Mouse (Mus musculus) midbrain, embryonic 12.5 days (tissue): ENCODE results near the gene Cers6. TPM values are rescaled to one million over a fixed set of nuclear protein-coding genes. Genes with fewer than 3 reads are reported as not detected.

Experiments
- ATAC-seq: fragments of 200-750 bp; cut with Nextera tagmentation; 2 replicates; pipeline ENCODE4 v1.8.0; 2017; ENCODE audit warnings: low read depth, moderate TSS enrichment, moderate library complexity; ENCODE audit not compliant: low FRiP score
- H3K27ac ChIP-seq: fragments of 300-500 bp; sonication (generic); replicated peaks from 2 replicates; pipeline ENCODE4 v1.5.1; 2016; ENCODE audit warnings: mild to moderate bottlenecking
- H3K27me3 ChIP-seq: fragments of 300-500 bp; sonication (generic); 2 replicates; pipeline ENCODE4 v1.6.1; 2016; ENCODE audit warnings: mild to moderate bottlenecking
- H3K36me3 ChIP-seq: fragments of 300-500 bp; sonication (generic); 2 replicates; pipeline ENCODE4 v1.6.1; 2016
- H3K4me1 ChIP-seq: fragments of 300-500 bp; sonication (generic); 2 replicates; pipeline ENCODE4 v1.6.1; 2016
- H3K4me2 ChIP-seq: fragments of 300-500 bp; sonication (generic); replicated peaks from 2 replicates; pipeline ENCODE4 v1.6.1; 2016; ENCODE audit warnings: mild to moderate bottlenecking, moderate library complexity
- H3K4me3 ChIP-seq: fragments of 300-500 bp; sonication (generic); 2 replicates; pipeline ENCODE4 v1.5.1; 2016; ENCODE audit warnings: mild to moderate bottlenecking
- H3K9ac ChIP-seq: fragments of 300-500 bp; sonication (generic); replicated peaks from 2 replicates; pipeline ENCODE4 v1.6.1; 2016; ENCODE audit warnings: mild to moderate bottlenecking, moderate library complexity
- H3K9me3 ChIP-seq: fragments of 300-500 bp; sonication (generic); 2 replicates; pipeline ENCODE4 v1.6.1; 2016; ENCODE audit warnings: mild to moderate bottlenecking
- WGBS: fragments of 180-500 bp; shearing (Covaris S2); methylation state at CpG from one replicate; pipeline ENCODE4 v1.1.7; 2016; 5-methylcytosine and 5-hydroxymethylcytosine counted together
- polyA plus RNA-seq: library from polyadenylated mRNA; unstranded; fragments of >200 nt; fragmentation: Nextera tagmentation; extraction: Ambion mirVana; gene quantifications from 2 replicates; pipeline ENCODE4 v1.2.1, GENCODE M21; 2016

Gene Cers6
- polyA plus RNA-seq, 1 experiment from 2014 or later: 37.0 TPM

DNA sequence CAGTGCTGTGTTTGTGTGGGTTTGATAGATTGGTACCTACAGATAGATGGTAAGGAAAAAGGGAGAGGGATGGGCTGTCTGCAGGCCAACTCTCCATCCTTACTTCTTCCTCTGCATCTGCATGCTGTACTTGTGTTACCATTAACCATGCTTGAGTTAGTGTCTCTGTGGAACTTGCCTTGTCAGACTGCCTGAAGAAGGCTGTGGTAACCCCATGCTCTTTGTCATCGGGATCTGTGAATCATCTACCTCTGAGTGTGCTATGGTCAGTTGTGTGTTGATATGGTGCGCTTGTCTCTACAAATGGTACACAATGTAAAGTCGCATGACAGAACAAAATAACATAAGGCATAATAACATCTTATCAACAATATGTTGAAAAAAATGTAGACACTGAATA is 94.9 kb downstream of the Cers6 start:
- Histone ChIP-seq H3K9ac (no peak overlapping the region), H3K27ac (no peak overlapping the region), H3K4me1 (no peaks in the 10 kb centered on the region), H3K4me2 (no peak overlapping the region), H3K9me3 (0 out of 2 replicates have a peak, but pooled peaks cover 2% of the 10 kb centered on the region), H3K4me3 (no peak overlapping the region), H3K36me3 (no peaks in the 10 kb centered on the region), H3K27me3 (no peaks in the 10 kb centered on the region)
- WGBS: 96% methylated on average over 3 of the region's 3 CpGs
- ATAC-seq: no peak

DNA sequence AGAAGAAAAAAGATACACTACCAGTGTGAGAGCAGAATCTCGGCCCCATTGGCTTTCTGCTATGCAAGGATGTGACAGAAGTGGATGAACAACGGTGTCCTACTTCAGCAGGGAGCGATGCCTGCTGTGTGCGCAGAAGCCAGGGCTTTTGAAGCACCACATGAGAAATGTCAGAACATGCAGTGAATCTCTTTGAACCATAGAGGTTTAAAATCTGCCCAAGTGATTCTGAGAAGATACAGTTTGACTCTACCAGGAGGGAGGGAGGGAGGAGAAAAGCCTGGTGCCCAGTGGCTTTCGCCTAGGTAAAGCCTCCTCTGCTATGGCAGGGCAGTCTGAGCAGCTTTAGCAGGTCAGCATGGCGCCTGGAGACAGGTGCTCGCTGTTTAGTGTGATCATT is 96.6 kb downstream of the Cers6 start:
- 80% methylated on average over 7 of the region's 7 CpGs for WGBS
- no peaks in the 10 kb centered on the region for H3K9me3 ChIP-seq
- no peaks in the 10 kb centered on the region for H3K36me3 ChIP-seq
- no peak overlapping the region for H3K9ac ChIP-seq
- no peaks in the 10 kb centered on the region for H3K27me3 ChIP-seq
- no peaks in the 10 kb centered on the region for H3K4me1 ChIP-seq
- H3K4me2 ChIP-seq: no peak overlapping the region
- ATAC-seq: no peak
- no peak overlapping the region for H3K27ac ChIP-seq
- no peak overlapping the region for H3K4me3 ChIP-seq

DNA sequence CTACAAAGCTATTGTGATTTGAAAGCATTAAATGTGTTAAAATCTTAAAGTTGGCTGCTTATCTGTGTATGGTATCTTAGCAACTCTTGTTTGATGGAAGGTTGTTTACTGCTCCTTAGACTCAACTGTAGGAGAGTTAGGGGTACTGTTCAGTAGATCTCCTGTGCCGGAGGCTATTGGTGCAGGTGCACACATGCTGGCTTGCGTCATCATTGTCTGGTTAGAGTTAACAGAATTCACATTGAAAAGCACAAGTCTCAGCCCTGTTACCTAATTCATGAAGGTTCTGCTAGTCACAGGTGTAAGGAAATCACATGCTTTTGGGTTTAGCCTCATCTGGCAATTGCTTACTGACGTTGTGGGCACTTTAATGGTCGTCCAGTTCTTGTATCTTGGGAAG is 98.3 kb downstream of the Cers6 start:
- WGBS: 91% methylated on average over 4 of the region's 4 CpGs
- no peaks in the 10 kb centered on the region for H3K9me3 ChIP-seq
- H3K27me3 ChIP-seq: no peaks in the 10 kb centered on the region
- H3K27ac ChIP-seq: no peak overlapping the region
- ATAC-seq: no peak
- no peaks in the 10 kb centered on the region for H3K4me1 ChIP-seq
- H3K4me2 ChIP-seq: no peak overlapping the region
- H3K4me3 ChIP-seq: no peak overlapping the region
- H3K36me3 ChIP-seq: no peaks in the 10 kb centered on the region
- no peak overlapping the region for H3K9ac ChIP-seq

DNA sequence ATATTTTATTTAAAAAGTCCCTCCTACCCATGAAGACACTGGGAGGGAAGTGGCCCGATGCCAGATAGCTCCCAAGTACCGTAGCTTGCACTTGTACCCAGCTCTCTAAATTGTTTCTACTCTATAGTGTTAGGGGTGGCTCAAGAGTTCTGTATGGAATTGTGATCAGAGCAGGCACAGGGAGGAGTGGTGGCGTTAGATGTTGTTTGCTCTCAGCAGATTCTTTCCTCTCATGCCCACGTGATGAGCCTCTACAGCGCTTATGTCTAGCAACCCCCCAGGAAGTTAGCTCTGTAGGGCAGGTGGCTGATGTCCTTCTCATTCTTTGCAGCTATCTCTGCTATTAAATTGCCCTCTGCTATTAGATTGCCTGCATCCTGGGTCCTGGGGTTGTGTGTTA is 98.8 kb downstream of the Cers6 start:
- H3K9me3 ChIP-seq: no peaks in the 10 kb centered on the region
- H3K27me3 ChIP-seq: no peaks in the 10 kb centered on the region
- no peak overlapping the region for H3K4me3 ChIP-seq
- no peak overlapping the region for H3K27ac ChIP-seq
- H3K4me2 ChIP-seq: no peak overlapping the region
- H3K9ac ChIP-seq: no peak overlapping the region
- no peaks in the 10 kb centered on the region for H3K36me3 ChIP-seq
- no peak for ATAC-seq
- 88% methylated on average over 5 of the region's 5 CpGs for WGBS
- no peaks in the 10 kb centered on the region for H3K4me1 ChIP-seq

DNA sequence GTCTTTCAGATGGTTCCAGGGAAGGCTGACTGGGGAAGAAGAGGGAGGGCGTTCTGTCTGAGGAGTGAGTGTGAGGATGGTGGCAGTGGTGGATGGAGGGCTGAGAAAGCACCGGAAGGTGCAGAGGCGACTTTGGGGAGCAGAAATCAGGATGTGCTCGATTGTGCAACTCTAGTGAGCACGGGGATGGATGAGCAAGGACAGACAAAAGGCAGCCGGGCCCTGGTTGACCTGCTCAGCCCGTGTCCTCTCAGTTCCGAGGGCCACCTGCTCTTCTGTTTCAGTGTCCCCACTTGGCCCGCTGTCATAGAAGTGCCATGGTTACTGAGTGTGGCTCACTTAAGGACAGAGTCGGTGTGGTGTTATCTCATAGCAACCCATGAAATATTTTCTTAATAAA is 99.4 kb downstream of the Cers6 start:
- WGBS: 92% methylated on average over 10 of the region's 10 CpGs
- Histone ChIP-seq H3K4me2 (no peak overlapping the region), H3K4me3 (no peak overlapping the region), H3K27ac (no peak overlapping the region), H3K36me3 (no peaks in the 10 kb centered on the region), H3K27me3 (no peaks in the 10 kb centered on the region), H3K4me1 (no peaks in the 10 kb centered on the region), H3K9ac (no peak overlapping the region), H3K9me3 (no peaks in the 10 kb centered on the region)
- ATAC-seq: no peak

DNA sequence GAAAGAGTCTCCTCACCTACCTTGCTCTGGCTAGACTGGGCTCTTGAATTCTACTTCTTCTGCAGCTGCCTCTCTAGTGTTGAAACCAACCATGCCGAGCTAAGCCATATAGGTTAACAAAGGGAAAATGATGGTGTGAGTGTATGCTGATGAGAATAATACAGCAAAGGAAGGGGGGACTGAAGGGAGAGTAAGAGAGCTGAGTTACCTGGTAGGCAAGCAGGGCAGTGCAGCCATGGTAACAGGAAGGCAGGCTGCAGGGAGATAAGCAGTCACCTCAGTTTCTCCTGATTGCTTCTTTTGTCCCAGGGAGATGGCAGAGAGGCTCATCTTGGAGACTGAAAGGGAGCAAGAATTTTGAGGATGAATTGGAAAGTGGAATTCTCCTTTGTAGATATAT is 105.1 kb downstream of the Cers6 start:
- Histone ChIP-seq H3K4me3 (no peak overlapping the region), H3K4me2 (no peak overlapping the region), H3K27me3 (no peaks in the 10 kb centered on the region), H3K9me3 (peaks cover 7% of the 10 kb centered on the region; the same call in 1 of the 2 replicates), H3K9ac (no peak overlapping the region), H3K4me1 (no peaks in the 10 kb centered on the region), H3K36me3 (no peaks in the 10 kb centered on the region), H3K27ac (no peak overlapping the region)
- ATAC-seq: no peak
- WGBS: 58% methylated on average over 1 of the region's 1 CpGs

DNA sequence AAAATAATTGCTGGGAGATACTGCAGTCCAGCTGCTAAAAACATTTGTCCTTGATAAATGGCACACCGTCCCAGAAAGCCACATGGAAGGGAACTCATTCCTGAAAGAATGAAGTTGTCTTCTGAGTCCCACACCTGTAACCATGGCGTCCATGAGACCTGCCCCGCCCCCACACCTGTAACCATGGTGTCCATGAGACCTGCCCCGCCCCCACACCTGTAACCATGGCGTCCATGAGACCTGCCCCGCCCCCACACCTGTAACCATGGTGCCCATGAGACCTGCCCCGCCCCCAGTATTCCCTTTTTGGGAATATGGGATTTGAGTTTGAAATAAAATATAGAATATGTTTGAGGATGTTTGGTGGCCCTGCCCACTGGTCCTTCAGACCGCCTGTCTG is 106.8 kb downstream of the Cers6 start:
- Histone ChIP-seq H3K36me3 (no peaks in the 10 kb centered on the region), H3K4me2 (no peak overlapping the region), H3K9ac (no peak overlapping the region), H3K4me3 (no peak overlapping the region), H3K4me1 (no peaks in the 10 kb centered on the region), H3K9me3 (peaks cover 7% of the 10 kb centered on the region; the same call in 1 of the 2 replicates), H3K27ac (no peak overlapping the region), H3K27me3 (no peaks in the 10 kb centered on the region)
- 85% methylated on average over 8 of the region's 8 CpGs for WGBS
- no peak for ATAC-seq

DNA sequence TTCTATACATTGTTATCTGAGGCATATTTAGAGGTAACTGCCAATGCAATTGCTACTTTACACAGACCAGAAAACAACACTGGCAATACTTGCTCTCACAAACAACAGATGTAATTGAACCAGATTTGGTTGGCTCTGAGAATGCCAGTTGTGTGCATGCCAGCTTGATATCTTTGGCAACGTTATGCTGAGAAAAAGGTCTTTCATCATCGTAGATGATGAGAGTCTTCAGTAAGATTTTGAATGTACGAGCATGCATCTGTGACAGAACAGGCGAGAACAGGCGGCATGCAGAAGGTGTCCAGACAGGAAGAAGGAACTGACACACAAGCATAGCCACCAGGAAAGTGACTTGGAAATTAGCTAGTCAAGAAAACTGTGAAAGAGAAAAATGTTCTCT is 110.6 kb downstream of the Cers6 start:
- H3K36me3 ChIP-seq: no peaks in the 10 kb centered on the region
- H3K4me1 ChIP-seq: no peaks in the 10 kb centered on the region
- H3K4me2 ChIP-seq: no peak overlapping the region
- peaks cover 7% of the 10 kb centered on the region; the same call in 1 of the 2 replicates for H3K9me3 ChIP-seq
- no peak overlapping the region for H3K27ac ChIP-seq
- no peak for ATAC-seq
- 93% methylated on average over 5 of the region's 5 CpGs for WGBS
- H3K4me3 ChIP-seq: no peak overlapping the region
- H3K27me3 ChIP-seq: no peaks in the 10 kb centered on the region
- no peak overlapping the region for H3K9ac ChIP-seq

DNA sequence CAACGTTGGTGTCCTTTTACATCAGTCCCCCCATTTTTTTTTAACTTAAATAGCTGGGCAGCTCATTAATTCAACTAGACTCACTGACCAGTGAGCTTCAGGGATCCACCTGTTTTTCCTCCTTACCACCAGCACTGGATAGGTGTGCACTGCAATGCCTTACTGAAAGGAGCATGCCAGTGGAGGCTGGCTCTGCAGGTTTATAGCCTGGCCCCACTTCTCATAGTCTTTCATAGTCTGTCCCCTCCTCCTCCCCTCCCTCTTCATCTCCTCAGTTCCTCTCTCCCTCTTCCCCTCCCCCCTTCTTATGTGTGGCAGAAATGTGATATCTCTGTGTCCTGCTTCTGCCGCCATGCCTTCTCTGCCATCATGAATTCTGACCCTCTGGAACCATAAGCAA is 112.5 kb downstream of the Cers6 start:
- no peak overlapping the region for H3K27ac ChIP-seq
- H3K9me3 ChIP-seq: peaks cover 7% of the 10 kb centered on the region; the same call in 1 of the 2 replicates
- no peak for ATAC-seq
- H3K36me3 ChIP-seq: no peaks in the 10 kb centered on the region
- no peak overlapping the region for H3K4me3 ChIP-seq
- no peaks in the 10 kb centered on the region for H3K27me3 ChIP-seq
- H3K4me2 ChIP-seq: no peak overlapping the region
- no peaks in the 10 kb centered on the region for H3K4me1 ChIP-seq
- 90% methylated on average over 2 of the region's 2 CpGs for WGBS
- H3K9ac ChIP-seq: no peak overlapping the region

DNA sequence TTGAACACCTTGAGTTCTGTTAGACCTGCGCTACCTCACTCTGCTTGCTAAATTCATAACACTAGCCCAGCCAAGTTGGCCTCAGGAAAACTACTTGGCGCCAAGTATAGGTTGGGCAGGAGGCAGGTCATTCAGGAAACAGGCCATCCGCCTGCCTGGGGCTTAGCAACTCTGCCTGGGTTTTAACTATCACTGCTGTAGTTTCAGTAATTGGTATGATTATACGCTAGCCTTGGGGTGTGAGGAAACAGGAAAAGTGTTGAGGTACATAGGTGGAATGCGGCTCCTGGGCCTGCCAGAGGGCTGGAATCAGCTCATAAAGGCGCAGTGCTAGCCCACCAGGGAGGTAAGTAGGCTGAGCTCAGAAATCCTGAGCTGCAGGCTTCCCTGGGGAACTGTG is 114.0 kb downstream of the Cers6 start:
- H3K36me3 ChIP-seq: no peaks in the 10 kb centered on the region
- no peaks in the 10 kb centered on the region for H3K4me1 ChIP-seq
- no peak overlapping the region for H3K27ac ChIP-seq
- 89% methylated on average over 6 of the region's 6 CpGs for WGBS
- H3K9me3 ChIP-seq: 0 out of 2 replicates have a peak, but pooled peaks cover 2% of the 10 kb centered on the region
- no peak overlapping the region for H3K9ac ChIP-seq
- no peak overlapping the region for H3K4me3 ChIP-seq
- H3K27me3 ChIP-seq: no peaks in the 10 kb centered on the region
- no peak for ATAC-seq
- no peak overlapping the region for H3K4me2 ChIP-seq

DNA sequence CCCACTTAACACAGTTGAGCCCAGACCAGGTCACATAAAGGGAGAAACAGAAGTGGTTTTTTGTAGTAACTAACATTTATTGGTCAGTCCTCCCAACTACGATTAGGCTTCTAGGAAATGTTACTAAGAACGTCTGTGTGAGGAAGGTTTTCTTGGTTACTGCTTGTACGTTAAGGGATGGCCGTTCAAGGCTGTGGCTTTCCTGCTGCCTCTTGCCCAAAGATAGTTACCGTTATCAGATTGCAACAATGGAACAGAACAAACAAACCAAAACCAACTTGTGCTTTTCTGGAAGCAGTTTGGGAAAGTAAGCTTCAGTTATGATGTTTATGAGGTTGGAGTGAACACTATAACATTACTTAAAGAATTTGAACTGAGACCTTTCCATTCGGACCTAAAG is 114.5 kb downstream of the Cers6 start:
- no peaks in the 10 kb centered on the region for H3K27me3 ChIP-seq
- no peaks in the 10 kb centered on the region for H3K4me1 ChIP-seq
- no peak for ATAC-seq
- no peaks in the 10 kb centered on the region for H3K36me3 ChIP-seq
- no peaks in the 10 kb centered on the region for H3K9me3 ChIP-seq
- H3K4me3 ChIP-seq: no peak overlapping the region
- H3K4me2 ChIP-seq: no peak overlapping the region
- no peak overlapping the region for H3K27ac ChIP-seq
- WGBS: 91% methylated on average over 6 of the region's 6 CpGs
- no peak overlapping the region for H3K9ac ChIP-seq

DNA sequence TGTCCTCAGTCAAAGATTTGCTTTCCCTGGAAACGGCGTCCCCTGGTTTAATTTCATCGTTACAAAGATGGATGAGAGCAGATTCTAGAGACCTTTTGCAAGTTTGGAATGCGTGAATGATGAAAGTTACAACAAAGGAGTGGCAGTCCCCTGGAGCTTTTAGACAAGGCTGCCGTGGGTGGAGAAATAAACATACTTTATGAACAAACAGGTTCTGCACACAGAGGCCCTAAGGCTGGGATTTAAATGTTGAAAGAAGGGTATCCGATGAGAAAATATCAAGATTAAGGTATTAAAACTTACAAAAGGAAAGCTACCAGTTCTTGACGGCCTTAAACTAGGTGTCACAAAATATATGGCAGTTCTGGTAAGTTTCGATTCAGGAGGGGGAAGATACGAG is 117.0 kb downstream of the Cers6 start:
- no peak overlapping the region for H3K9ac ChIP-seq
- ATAC-seq: no peak
- H3K9me3 ChIP-seq: no peaks in the 10 kb centered on the region
- H3K27me3 ChIP-seq: no peaks in the 10 kb centered on the region
- H3K4me3 ChIP-seq: no peak overlapping the region
- no peak overlapping the region for H3K4me2 ChIP-seq
- H3K36me3 ChIP-seq: no peaks in the 10 kb centered on the region
- WGBS: 75% methylated on average over 9 of the region's 9 CpGs
- no peak overlapping the region for H3K27ac ChIP-seq
- peaks cover 9% of the 10 kb centered on the region; the same call in 1 of the 2 replicates for H3K4me1 ChIP-seq
